ENCODE assay signal across 24 mouse cellular contexts in the genomic region with DNA sequence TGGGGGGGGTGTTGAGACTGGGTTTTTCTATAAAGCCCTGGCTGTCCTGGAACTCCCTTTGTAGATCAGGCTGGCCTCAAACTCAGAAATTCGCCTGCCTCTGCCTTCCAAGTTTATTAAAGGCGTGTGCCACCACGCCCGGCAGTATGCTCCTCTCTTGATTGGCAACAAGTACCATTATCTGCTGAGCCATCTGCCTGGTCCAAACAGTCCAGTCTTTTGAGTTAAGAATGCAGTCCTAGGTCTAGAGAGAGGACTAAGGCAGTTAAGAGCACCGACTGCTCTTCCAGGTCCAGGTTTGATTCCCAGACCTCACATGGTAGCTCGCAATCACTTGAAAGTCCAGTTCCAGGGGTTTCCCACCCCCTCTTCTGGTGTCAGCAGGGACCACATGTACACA.
"Had no signal": no experiment of that assay in that cellular context is flagged by ENCODE, and none has a peak within 500 bp of the region (broad histone marks: within the 10 kb centered on the region; RNA-seq: fewer than 3 reads in every experiment).

No protein-coding gene starts in this region.

- H3K27ac ChIP-seq: heart, embryonic 10.5 days; hindbrain, embryonic 10.5 days; hindbrain, embryonic 12.5 days; hindbrain, embryonic 14.5 days; kidney, embryonic 15.5 days; kidney, postnatal 0 days; limb, embryonic 13.5 days; limb, embryonic 15.5 days had no signal

- H3K4me1 ChIP-seq: heart, embryonic 10.5 days; heart, embryonic 12.5 days; hindbrain, embryonic 10.5 days; hindbrain, embryonic 12.5 days; kidney, embryonic 15.5 days; limb, embryonic 13.5 days; limb, embryonic 15.5 days had no signal

- H3K4me2 ChIP-seq: heart, embryonic 12.5 days; hindbrain, embryonic 12.5 days; hindbrain, embryonic 14.5 days; kidney, embryonic 15.5 days; limb, embryonic 13.5 days; limb, embryonic 15.5 days had no signal

- ATAC-seq: hindbrain, embryonic 16.5 days; inflammation-experienced regulatory T-cells, adult 6 months; intestine, embryonic 16.5 days had no signal

- H3K9me3 ChIP-seq: heart, embryonic 10.5 days; heart, embryonic 12.5 days; hindbrain, embryonic 10.5 days; hindbrain, embryonic 12.5 days; kidney, embryonic 15.5 days; limb, embryonic 13.5 days; limb, embryonic 15.5 days had no signal

- DNase-seq: gastrocnemius, postnatal 14 days; heart, adult 18-20 months; heart, postnatal 10 days; heart, postnatal 4 days; kidney, adult 11 months; kidney, adult 2 months; kidney, adult 9 months; kidney, postnatal 14 days; kidney, postnatal 36 days; layer of hippocampus, adult 9-11 months; layer of hippocampus, postnatal 36 days; left cerebral cortex, postnatal 4 days had no signal

- H3K4me3 ChIP-seq: heart, embryonic 10.5 days; heart, embryonic 12.5 days; hindbrain, embryonic 10.5 days; hindbrain, embryonic 12.5 days; kidney, embryonic 15.5 days; limb, embryonic 13.5 days; limb, embryonic 15.5 days had no signal

- H3K27me3 ChIP-seq: heart, embryonic 12.5 days; hindbrain, embryonic 12.5 days; kidney, embryonic 15.5 days; limb, embryonic 13.5 days; limb, embryonic 15.5 days had no signal

- H3K9ac ChIP-seq: heart, embryonic 12.5 days; hindbrain, embryonic 12.5 days; hindbrain, embryonic 14.5 days; kidney, embryonic 15.5 days; limb, embryonic 13.5 days; limb, embryonic 15.5 days had no signal
